ENCODE assay signal across 13 mouse cellular contexts in the genomic region with DNA sequence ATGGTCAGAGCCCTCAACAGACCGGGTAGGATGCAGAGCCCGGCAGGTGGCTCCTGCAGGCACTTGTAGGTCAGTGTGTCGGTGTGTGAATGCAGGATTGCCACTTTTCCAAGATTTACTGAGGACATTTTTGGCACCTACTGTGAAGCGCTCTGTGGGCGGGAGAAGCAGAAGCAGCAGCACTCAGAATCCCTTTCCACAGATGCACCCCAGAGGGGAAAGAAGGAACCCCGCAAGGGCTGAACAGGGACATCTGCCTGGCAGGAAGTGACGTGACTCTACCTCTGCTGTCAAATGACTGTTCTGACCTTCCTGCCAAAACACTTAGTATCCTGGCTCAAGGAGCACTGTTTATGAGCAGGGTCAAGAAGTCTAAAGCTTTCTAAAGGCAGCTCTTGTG. TPM values are rescaled to one million over a fixed set of nuclear protein-coding genes. Genes with fewer than 3 reads are reported as not detected.
A peak's percentile ranks its signal among the peaks of the same experiment; 100 is the strongest.
DNase-seq lines count a peak whose midpoint lies in the region; TF ChIP-seq lines count a peak whose summit lies in the region.
"Had no signal": no experiment of that assay in that cellular context is flagged by ENCODE, and none has a peak within 500 bp of the region (broad histone marks: within the 10 kb centered on the region; RNA-seq: fewer than 3 reads in every experiment).

No protein-coding gene starts in this region.

- no peak for TF ChIP-seq EP300 in CH12.LX (IDR thresholded peaks at IDR 0.05; ENCODE audit: low read length)

- intact Hi-C loops in left cerebral cortex, postnatal 36 days (cut with DNase I) = no loop called here
- intact Hi-C loops in heart, postnatal 36 days (cut with DNase I) = loop anchor here (2.0 to 10.0 kb wide), 2 partner anchors 342 to 422 kb away; partner anchors contain the start of genes Tpsb2 and Tpsg1

- in situ Hi-C loops in CH12.LX (cut with MboI; ENCODE audit: low pct_ligation_motif_present, low pct_unique_long_range_greater_than_20kb, low sequenced_read_pairs) = no loop called here

- DNase-seq in cerebellum, adult 9-11 months = peak; percentile 12
- DNase-seq in cerebellum, adult 2 months = no peak
- DNase-seq in CH12.LX (ENCODE audit: extremely low read depth) (peak; percentile 44), MN1 (ENCODE audit: low spot score) (no peak)
- DNase-seq in frontal cortex, postnatal 36 days (ENCODE audit: low spot score in 2 of 2) = peak; percentile 57 to 82
- DNase-seq in left cerebral cortex, postnatal 36 days (ENCODE audit: low spot score in 2 of 2) = peak; percentile 61 to 68
- no peak for DNase-seq in heart, postnatal 36 days
- DNase-seq in lung, postnatal 10 days = no peak
- DNase-seq: liver, postnatal 0 days had no signal

- dilution Hi-C loops in CH12.LX (cut with MboI; ENCODE audit: extremely low pct_ligation_motif_present, extremely low pct_unique_long_range_greater_than_20kb, low sequenced_read_pairs) = no loop called here

- no peak overlapping the region for H3K4me3 ChIP-seq in cerebellum, adult 2 months (replicated peaks; ENCODE audit: insufficient read depth, low read depth, low read length)
- no peak overlapping the region for H3K4me3 ChIP-seq in CH12.LX (replicated peaks in 1 of 3; ENCODE audit: low read depth in 2 of 3, low read length in 2 of 3, poor library complexity in 1 of 3)
- H3K4me3 ChIP-seq: embryonic facial prominence, embryonic 12.5 days; heart, embryonic 10.5 days; midbrain, embryonic 10.5 days; stomach, embryonic 15.5 days had no signal

- H3K9me3 ChIP-seq in CH12.LX (replicated peaks; ENCODE audit: low read length) = no peaks in the 10 kb centered on the region
- H3K9me3 ChIP-seq: embryonic facial prominence, embryonic 12.5 days; heart, embryonic 10.5 days; midbrain, embryonic 10.5 days; stomach, embryonic 15.5 days had no signal

- TF ChIP-seq RAD21 in CH12.LX (IDR thresholded peaks at IDR 0.05; ENCODE audit: low read depth, low read length) = no peak

- H3K79me2 ChIP-seq in CH12.LX (replicated peaks; ENCODE audit: control insufficient read depth, extremely low read depth, insufficient read depth, poor library complexity, severe bottlenecking) = 0 out of 2 replicates have a peak, but pooled peaks cover 6% of the 10 kb centered on the region

- TF ChIP-seq POLR2A in cerebellum, adult 2 months (IDR thresholded peaks at IDR 0.05; ENCODE audit: borderline replicate concordance, insufficient read depth, low read length) = no peak
- no peak for TF ChIP-seq POLR2A in CH12.LX (IDR thresholded peaks at IDR 0.05; ENCODE audit: low read depth, low read length)

- no peak overlapping the region for H3K27ac ChIP-seq in cerebellum, adult 2 months (ENCODE audit: insufficient read depth, low read length)
- peak overlapping the region; percentile 44 for H3K27ac ChIP-seq in CH12.LX (ENCODE audit: insufficient read depth, low read depth)
- H3K27ac ChIP-seq: embryonic facial prominence, embryonic 12.5 days; heart, embryonic 10.5 days; midbrain, embryonic 10.5 days; stomach, embryonic 15.5 days had no signal

- WGBS in cerebellum, adult 2 months = 58% methylated on average over 7 of the region's 7 CpGs

- peaks cover 40 to 46% of the 10 kb centered on the region in 2 experiments for H3K36me3 ChIP-seq in CH12.LX (replicated peaks in 1 of 2; ENCODE audit: control insufficient read depth in 1 of 2, insufficient read depth in 1 of 2, low read length in 1 of 2)

- H3K27me3 ChIP-seq in cerebellum, adult 2 months (ENCODE audit: control insufficient read depth, insufficient read depth, low read length) = no peaks in the 10 kb centered on the region
- no peaks in the 10 kb centered on the region for H3K27me3 ChIP-seq in CH12.LX (replicated peaks)
- H3K27me3 ChIP-seq: embryonic facial prominence, embryonic 12.5 days; stomach, embryonic 15.5 days had no signal

- no peaks in the 10 kb centered on the region; the same call in 1 of the 2 replicates for H3K4me1 ChIP-seq in cerebellum, adult 2 months (ENCODE audit: control insufficient read depth, insufficient read depth, low read length)
- H3K4me1 ChIP-seq in CH12.LX (ENCODE audit: control insufficient read depth in 1 of 2, insufficient read depth in 2 of 2) = peaks cover 10 to 55% of the 10 kb centered on the region in 2 experiments; a peak in 3 of 4 replicates
- H3K4me1 ChIP-seq: embryonic facial prominence, embryonic 12.5 days; heart, embryonic 10.5 days; midbrain, embryonic 10.5 days; stomach, embryonic 15.5 days had no signal

- TF ChIP-seq CTCF in cerebellum, adult 2 months (IDR thresholded peaks at IDR 0.05; ENCODE audit: borderline replicate concordance, insufficient read depth, low read depth, low read length) = no peak
- no peak for TF ChIP-seq CTCF in CH12.LX (conservative IDR thresholded peaks at IDR 0.05 in 1 of 2, IDR thresholded peaks at IDR 0.05 in 1 of 2; ENCODE audit: low read depth in 2 of 2, low read length in 2 of 2)

- H3K9ac ChIP-seq in CH12.LX (ENCODE audit: insufficient read depth, low read depth) = no peak overlapping the region; the same call in 1 of the 2 replicates
- H3K9ac ChIP-seq: embryonic facial prominence, embryonic 12.5 days; liver, postnatal 0 days; stomach, embryonic 15.5 days had no signal

- no peak overlapping the region for H3K4me2 ChIP-seq in CH12.LX (ENCODE audit: insufficient read depth, low read depth, poor library complexity, severe bottlenecking)
- H3K4me2 ChIP-seq: embryonic facial prominence, embryonic 12.5 days; stomach, embryonic 15.5 days had no signal

TF ChIP-seq in CH12.LX, 34 proteins besides CTCF, POLR2A, EP300 and RAD21:
- no peak for TF ChIP-seq MAZ (IDR thresholded peaks at IDR 0.05; ENCODE audit: low read depth, low read length)
- TF ChIP-seq ELF1 (IDR thresholded peaks at IDR 0.05; ENCODE audit: low read depth, low read length) = no peak
- TF ChIP-seq ETS1 (conservative IDR thresholded peaks at IDR 0.05; ENCODE audit: low read depth, low read length) = no peak
- no peak for TF ChIP-seq HCFC1 (IDR thresholded peaks at IDR 0.05; ENCODE audit: low read depth, low read length)
- no peak for TF ChIP-seq CHD2 (IDR thresholded peaks at IDR 0.05; ENCODE audit: low read length)
- TF ChIP-seq BHLHE40 (IDR thresholded peaks at IDR 0.05; ENCODE audit: low read depth, low read length) = no peak
- TF ChIP-seq GABPA (IDR thresholded peaks at IDR 0.05; ENCODE audit: insufficient replicate concordance, low read depth, low read length) = no peak
- no peak for TF ChIP-seq TCF12 (IDR thresholded peaks at IDR 0.05; ENCODE audit: low read depth, low read length)
- no peak for TF ChIP-seq MXI1 (IDR thresholded peaks at IDR 0.05; ENCODE audit: low read depth, low read length)
- no peak for TF ChIP-seq PAX5 (IDR thresholded peaks at IDR 0.05; ENCODE audit: low read length)
- no peak for TF ChIP-seq JUN (IDR thresholded peaks at IDR 0.05; ENCODE audit: insufficient read depth, low read depth, low read length)
- no peak for TF ChIP-seq TBP (conservative IDR thresholded peaks at IDR 0.05; ENCODE audit: low read depth, low read length)
- no peak for TF ChIP-seq MAFK (IDR thresholded peaks at IDR 0.05; ENCODE audit: insufficient replicate concordance, low read length)
- no peak for TF ChIP-seq SIN3A (IDR thresholded peaks at IDR 0.05; ENCODE audit: low read length)
- TF ChIP-seq ZMIZ1 (IDR thresholded peaks at IDR 0.05; ENCODE audit: low read depth, low read length) = no peak
- no peak for TF ChIP-seq USF1 (IDR thresholded peaks at IDR 0.05; ENCODE audit: low read depth, low read length)
- no peak for TF ChIP-seq USF2 (conservative IDR thresholded peaks at IDR 0.05; ENCODE audit: low read depth, low read length)
- TF ChIP-seq MAX (IDR thresholded peaks at IDR 0.05; ENCODE audit: low read length) = no peak

RNA-seq across cellular contexts. Expression of gene Mapk8ip3, which starts 6.3 kb away (rescaled TPM):
- polyA plus RNA-seq in cerebellum, adult 2 months (2012; rRNA removed) = 358 and 363 TPM in 2 replicates
- total RNA-seq in CH12.LX (2012; rRNA removed) = 34.1 and 34.2 TPM in 2 replicates
- total RNA-seq in CH12.LX (2014; rRNA removed) = 14.5 and 15.8 TPM in 2 replicates
- polyA plus RNA-seq in CH12.LX (2012; ENCODE audit: insufficient read length, low read depth) = 41.4 and 44.0 TPM in 2 replicates
- 100 to 1,000 TPM; 363 to 396 TPM for total RNA-seq in left cerebral cortex, postnatal 36 days (2021)
- total RNA-seq in heart, postnatal 36 days (2021) = 10 to 100 TPM; 58.9 to 63.0 TPM

RNA-seq across cellular contexts. Expression of gene Jpt2, which starts 17.5 kb away (rescaled TPM):
- polyA plus RNA-seq in cerebellum, adult 2 months (2012; rRNA removed) = 10.6 and 12.3 TPM in 2 replicates
- total RNA-seq in CH12.LX (2012; rRNA removed) (33.5 and 48.9 TPM in 2 replicates), CH12.LX (2014; rRNA removed) (67.6 and 70.9 TPM in 2 replicates)
- 60.2 and 62.9 TPM in 2 replicates for polyA plus RNA-seq in CH12.LX (2012; ENCODE audit: insufficient read length, low read depth)
- total RNA-seq in left cerebral cortex, postnatal 36 days (2021) = 1 to 10 TPM; 4.8 to 5.7 TPM
- total RNA-seq in heart, postnatal 36 days (2021) = 1 to 10 TPM; 6.4 to 7.9 TPM

RNA-seq across cellular contexts. Expression of gene Nme3, which starts 46.7 kb away (rescaled TPM):
- 99.0 and 109 TPM in 2 replicates for polyA plus RNA-seq in cerebellum, adult 2 months (2012; rRNA removed)
- total RNA-seq in CH12.LX (2012; rRNA removed) = 16.7 and 22.0 TPM in 2 replicates
- 11.4 and 11.9 TPM in 2 replicates for total RNA-seq in CH12.LX (2014; rRNA removed)
- 13.8 and 14.4 TPM in 2 replicates for polyA plus RNA-seq in CH12.LX (2012; ENCODE audit: insufficient read length, low read depth)
- 10 to 100 TPM; 41.4 to 54.3 TPM for total RNA-seq in left cerebral cortex, postnatal 36 days (2021)
- 10 to 100 TPM; 30.2 to 32.4 TPM for total RNA-seq in heart, postnatal 36 days (2021)

RNA-seq across cellular contexts. Expression of gene Mrps34, which starts 48.1 kb away (rescaled TPM):
- 147 and 149 TPM in 2 replicates for polyA plus RNA-seq in cerebellum, adult 2 months (2012; rRNA removed)
- total RNA-seq in CH12.LX (2012; rRNA removed) = 57.2 and 61.7 TPM in 2 replicates
- 50.9 and 56.5 TPM in 2 replicates for total RNA-seq in CH12.LX (2014; rRNA removed)
- 73.5 and 80.5 TPM in 2 replicates for polyA plus RNA-seq in CH12.LX (2012; ENCODE audit: insufficient read length, low read depth)
- total RNA-seq in left cerebral cortex, postnatal 36 days (2021) = 10 to 100 TPM; 61.8 to 74.6 TPM
- total RNA-seq in heart, postnatal 36 days (2021) = 100 to 1,000 TPM; 103 to 113 TPM

RNA-seq across cellular contexts. Expression of gene Eme2, which starts 48.1 kb away (rescaled TPM):
- 57.3 and 62.7 TPM in 2 replicates for polyA plus RNA-seq in cerebellum, adult 2 months (2012; rRNA removed)
- total RNA-seq in CH12.LX (2012; rRNA removed) (19.7 and 33.1 TPM in 2 replicates), CH12.LX (2014; rRNA removed) (12.7 and 13.5 TPM in 2 replicates)
- polyA plus RNA-seq in CH12.LX (2012; ENCODE audit: insufficient read length, low read depth) = 16.9 and 19.1 TPM in 2 replicates
- total RNA-seq in left cerebral cortex, postnatal 36 days (2021) = 10 to 100 TPM; 47.4 to 60.0 TPM
- total RNA-seq in heart, postnatal 36 days (2021) = 10 to 100 TPM; 18.8 to 19.0 TPM

Comparison
In these comparisons a context has a peak if more than half of its experiments do, and no peak if none do; other contexts are left out.
1. DNase-seq: peak in cerebellum, adult 9-11 months (single experiment), CH12.LX (single experiment), frontal cortex, postnatal 36 days (2 of 2) and left cerebral cortex, postnatal 36 days (2 of 2); none in cerebellum, adult 2 months (0 of 2), MN1 (single experiment), heart, postnatal 36 days (0 of 2) and lung, postnatal 10 days (single experiment).
2. RNA of gene Mapk8ip3, which starts 6.3 kb away (total RNA-seq): 363 to 396 TPM in left cerebral cortex, postnatal 36 days; 58.9 to 63.0 TPM in heart, postnatal 36 days and 14.5 to 34.2 TPM in CH12.LX; every median in the first group is over 4 times any median in the second.